Mouse (Mus musculus): Measurements from ENCODE around the gene Rbfox2.

Gene Rbfox2

GRCm38 (mm10) chr15:77129154-77129553, 177.7 kb downstream of the Rbfox2 start:
- no peak for DNase-seq

- no peak for DNase-seq
Measured at GRCm38 (mm10) chr15:77127737-77128136, 179.1 kb downstream of the Rbfox2 start.

GRCm38 (mm10) chr15:77126674-77127073, 180.1 kb downstream of the Rbfox2 start:
- no peak for DNase-seq

GRCm38 (mm10) chr15:77124372-77125117, 182.3 kb downstream of the Rbfox2 start:
- DNase-seq, result no peak

- DNase-seq, result no peak
Measured at GRCm38 (mm10) chr15:77122824-77123223, 184.0 kb downstream of the Rbfox2 start.

DNA sequence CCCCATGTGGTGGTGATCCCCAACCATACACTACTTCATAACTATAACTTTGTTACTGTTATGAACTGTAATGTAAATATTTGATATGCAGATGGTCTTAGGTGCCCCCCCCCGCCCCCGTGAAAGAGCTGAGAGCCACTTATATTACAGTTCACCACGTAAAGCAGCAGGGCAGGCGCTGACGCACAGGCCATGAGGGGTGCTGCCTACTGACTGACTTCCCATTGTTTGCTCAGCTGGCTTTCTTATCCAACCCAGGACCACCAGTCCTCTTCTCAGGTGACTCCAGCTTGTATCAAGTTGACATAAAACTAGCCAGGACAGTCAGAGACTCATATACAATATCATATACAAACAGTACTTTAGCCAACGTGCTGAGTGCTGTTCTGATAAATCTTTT, 184.6 kb downstream of the Rbfox2 start:
- no peak for DNase-seq

GRCm38 (mm10) chr15:77119666-77120065, 187.1 kb downstream of the Rbfox2 start:
- DNase-seq, result no peak

DNA sequence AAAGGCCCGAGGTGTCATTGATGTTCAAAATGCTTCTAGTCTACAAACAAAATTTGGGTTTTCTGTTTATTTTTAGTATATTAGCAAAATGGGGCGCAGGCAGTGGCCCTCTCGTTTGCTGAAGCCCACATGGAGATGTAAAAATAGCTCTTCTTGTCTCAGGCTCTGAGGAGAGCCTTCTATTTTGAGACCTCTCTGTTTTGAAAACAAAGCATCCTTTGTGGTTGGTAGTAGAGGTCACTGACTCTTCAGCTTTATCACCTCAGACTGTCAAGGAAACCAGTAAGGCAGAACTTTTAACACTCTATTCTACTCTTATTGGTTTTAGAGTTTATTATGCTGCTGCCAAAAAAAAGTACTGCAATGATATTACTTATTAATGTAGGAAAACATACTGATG, 189.6 kb downstream of the Rbfox2 start:
- no peak for DNase-seq

DNA sequence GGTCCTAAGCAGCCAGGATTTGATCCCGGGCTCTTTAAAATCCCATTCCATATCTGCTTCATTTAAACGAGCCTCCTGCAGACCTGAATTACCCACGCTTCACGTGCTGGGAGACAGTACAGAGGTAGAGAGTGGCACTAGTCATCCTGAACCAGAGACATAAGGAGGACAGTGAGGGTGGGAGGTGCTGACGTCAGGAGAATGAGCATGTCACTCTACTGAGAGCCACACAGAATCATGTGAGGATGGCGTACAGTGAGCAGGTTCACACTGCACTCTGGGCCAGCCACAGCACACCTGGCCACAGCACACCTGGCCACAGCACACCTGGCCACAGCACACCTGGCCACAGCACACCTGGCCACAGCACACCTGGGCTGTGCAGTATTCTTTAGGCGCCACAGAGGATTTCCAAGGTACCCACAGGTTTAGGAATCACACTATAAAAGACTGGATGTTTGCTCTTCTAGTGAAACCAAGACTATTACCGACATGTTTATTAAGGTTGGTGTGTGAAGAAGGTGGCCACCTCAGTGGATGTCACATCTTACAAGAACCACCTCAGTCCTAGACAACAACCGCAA, 190.6 kb downstream of the Rbfox2 start:
- DNase-seq, result no peak

GRCm38 (mm10) chr15:77115456-77115855, 191.3 kb downstream of the Rbfox2 start:
- no peak for DNase-seq

- no peak for DNase-seq
Measured at GRCm38 (mm10) chr15:77113591-77113990, 193.2 kb downstream of the Rbfox2 start.

GRCm38 (mm10) chr15:77112378-77112777, 194.4 kb downstream of the Rbfox2 start:
- no peak for DNase-seq

- DNase-seq, result no peak
Measured at GRCm38 (mm10) chr15:77111924-77112323, 194.9 kb downstream of the Rbfox2 start.

GRCm38 (mm10) chr15:77110452-77110851, 196.4 kb downstream of the Rbfox2 start:
- no peak for DNase-seq

GRCm38 (mm10) chr15:77107169-77107908, 199.5 kb downstream of the Rbfox2 start:
- no peak for DNase-seq

- no peak for DNase-seq
Measured at GRCm38 (mm10) chr15:77105273-77105672, 201.5 kb downstream of the Rbfox2 start.

GRCm38 (mm10) chr15:77104349-77105158, 202.2 kb downstream of the Rbfox2 start:
- no peak for DNase-seq

- DNase-seq, result no peak
Measured at GRCm38 (mm10) chr15:77102685-77103084, 204.1 kb downstream of the Rbfox2 start.

GRCm38 (mm10) chr15:77099756-77100155, 207.0 kb downstream of the Rbfox2 start:
- DNase-seq, result no peak

DNA sequence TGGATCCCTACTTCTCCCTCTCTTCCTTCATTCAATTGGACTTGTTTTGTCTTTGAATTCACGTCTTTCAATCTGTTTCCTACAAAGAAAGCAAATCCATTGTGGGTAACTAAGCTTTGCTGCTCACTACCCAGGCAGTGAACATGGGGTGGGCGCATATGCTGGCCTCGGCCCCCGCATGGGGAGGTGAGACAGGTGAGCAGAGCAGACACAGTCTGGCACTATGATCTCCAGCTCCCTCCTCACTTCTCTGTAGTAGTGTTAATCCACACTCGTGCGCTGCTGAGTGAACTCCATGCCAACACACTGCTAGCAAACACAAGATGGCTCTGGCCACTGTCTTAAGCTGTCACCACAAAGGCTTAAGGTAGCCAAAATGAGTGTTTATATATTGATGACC, 209.4 kb downstream of the Rbfox2 start:
- no peak for DNase-seq

- no peak for DNase-seq
Measured at GRCm38 (mm10) chr15:77095216-77095615, 211.6 kb downstream of the Rbfox2 start.

DNA sequence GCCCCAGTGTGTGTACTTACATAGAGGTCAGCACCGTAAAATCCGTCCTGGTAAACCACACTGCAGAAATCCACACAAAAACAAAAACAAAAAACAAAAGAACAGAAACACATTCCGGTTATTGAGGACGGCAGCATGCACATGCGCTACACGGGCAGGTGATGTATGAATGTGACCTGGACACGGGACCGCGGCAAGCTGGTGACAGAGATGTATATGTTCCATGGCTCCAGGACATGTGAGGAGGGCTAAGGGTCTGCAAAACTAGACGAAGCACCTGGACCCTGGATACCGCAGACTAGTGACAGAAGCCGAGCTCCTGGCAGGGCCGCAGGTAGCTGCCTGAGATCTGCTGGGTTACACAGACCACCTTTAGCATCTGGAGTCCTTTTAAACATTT, 212.4 kb downstream of the Rbfox2 start:
- no peak for DNase-seq

DNA sequence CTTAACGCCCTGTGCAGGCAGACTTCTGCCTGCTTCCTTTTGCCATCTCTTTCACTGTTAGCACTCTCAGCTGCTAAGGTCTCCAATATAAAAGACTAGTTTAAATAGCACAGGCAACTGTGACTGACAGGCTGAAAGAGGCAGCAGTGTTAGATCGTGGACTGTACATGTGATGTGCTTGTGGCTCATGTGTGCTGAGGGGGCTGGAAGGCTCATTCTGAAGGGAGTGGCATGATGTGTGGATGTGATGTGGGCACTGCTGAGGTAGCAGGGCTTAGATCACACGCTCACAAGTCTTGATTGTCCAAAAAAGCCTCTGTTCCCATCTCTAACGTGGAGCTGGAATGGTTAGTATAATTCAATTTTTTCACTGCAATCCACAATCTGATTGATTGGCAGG, 215.4 kb downstream of the Rbfox2 start:
- no peak for DNase-seq

Data from thymus, postnatal 14 days (tissue).